Mouse (Mus musculus): Measurements from ENCODE around the gene Gm17304. TPM values are rescaled to one million over a fixed set of nuclear protein-coding genes. Genes with fewer than 3 reads are reported as not detected.

Gm17304 gene
- polyA plus RNA-seq, 1 experiment from 2014 or later: not detected

DNA sequence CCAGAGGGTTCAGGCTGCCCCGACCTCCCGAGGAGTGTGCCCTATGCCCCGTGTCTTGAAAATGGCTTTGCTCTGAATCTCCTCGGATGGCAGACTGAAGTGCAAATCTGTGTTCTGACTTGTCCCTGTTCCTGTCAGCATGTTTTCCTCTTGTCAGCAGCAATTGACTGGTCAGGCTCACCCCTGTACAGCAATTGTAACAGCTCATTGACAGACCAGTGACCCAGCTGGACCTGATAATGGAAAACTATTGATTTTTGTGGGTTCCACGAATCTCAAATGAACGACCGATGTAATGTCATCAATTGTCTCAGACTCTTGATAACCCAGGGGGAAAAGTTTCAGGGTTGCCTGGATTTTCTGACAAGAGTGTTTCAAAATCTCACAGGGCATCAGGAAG, 28.0 kb upstream of the Gm17304 start:
- no peaks in the 10 kb centered on the region for H3K4me1 ChIP-seq (ENCODE audit: control insufficient read depth, insufficient read depth, low read length)
- H3K9ac ChIP-seq (replicated peaks; ENCODE audit: low read depth, low read length): no peak overlapping the region
- WGBS: 77% methylated on average over 7 of the region's 7 CpGs
- ATAC-seq (ENCODE audit: insufficient number of reproducible peaks, insufficient read depth, low FRiP score, low read depth): no peak
- H3K4me3 ChIP-seq (ENCODE audit: low read depth, low read length): no peak overlapping the region
- no peak overlapping the region for H3K4me2 ChIP-seq (replicated peaks; ENCODE audit: low read depth, low read length)
- no peaks in the 10 kb centered on the region for H3K9me3 ChIP-seq (ENCODE audit: control insufficient read depth, low read depth, low read length)
- no peaks in the 10 kb centered on the region for H3K36me3 ChIP-seq (ENCODE audit: control insufficient read depth, insufficient read depth, low read length)
- no peaks in the 10 kb centered on the region for H3K27me3 ChIP-seq (ENCODE audit: control insufficient read depth, insufficient read depth, low read length)
- no peak overlapping the region for H3K27ac ChIP-seq (ENCODE audit: low read length)

DNA sequence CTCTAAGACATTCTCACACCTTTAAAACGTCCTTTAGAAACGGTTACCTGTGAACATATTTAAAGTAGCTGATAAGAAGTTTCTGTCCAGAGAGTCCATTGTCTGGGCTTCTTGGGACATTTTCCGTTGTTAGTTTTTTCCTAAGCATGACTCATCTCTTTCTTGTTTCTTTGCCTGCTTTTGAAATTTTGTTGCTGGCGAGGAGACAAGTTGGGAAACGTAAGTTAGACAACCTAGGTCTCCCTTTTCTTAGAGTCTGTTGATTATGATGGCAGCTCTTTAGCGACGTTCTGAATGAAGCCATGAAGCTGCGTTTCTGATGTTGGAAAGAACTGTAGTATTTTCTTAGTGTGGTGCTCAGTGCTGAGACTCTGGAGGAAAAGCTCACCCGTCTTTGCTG, 19.9 kb upstream of the Gm17304 start:
- Histone ChIP-seq H3K27ac (ENCODE audit: low read length) (no peak overlapping the region), H3K27me3 (ENCODE audit: control insufficient read depth, insufficient read depth, low read length) (no peaks in the 10 kb centered on the region), H3K9ac (replicated peaks; ENCODE audit: low read depth, low read length) (no peak overlapping the region), H3K4me1 (ENCODE audit: control insufficient read depth, insufficient read depth, low read length) (no peaks in the 10 kb centered on the region), H3K4me3 (ENCODE audit: low read depth, low read length) (no peak overlapping the region), H3K4me2 (replicated peaks; ENCODE audit: low read depth, low read length) (no peak overlapping the region), H3K9me3 (ENCODE audit: control insufficient read depth, low read depth, low read length) (no peaks in the 10 kb centered on the region), H3K36me3 (ENCODE audit: control insufficient read depth, insufficient read depth, low read length) (no peaks in the 10 kb centered on the region)
- ATAC-seq (ENCODE audit: insufficient number of reproducible peaks, insufficient read depth, low FRiP score, low read depth): no peak
- WGBS: 90% methylated on average over 9 of the region's 9 CpGs

GRCm38 (mm10) chr5:106589670-106590069, 19.2 kb upstream of the Gm17304 start:
- Histone ChIP-seq H3K27me3 (ENCODE audit: control insufficient read depth, insufficient read depth, low read length) (no peaks in the 10 kb centered on the region), H3K27ac (ENCODE audit: low read length) (no peak overlapping the region), H3K4me3 (ENCODE audit: low read depth, low read length) (no peak overlapping the region), H3K4me2 (replicated peaks; ENCODE audit: low read depth, low read length) (no peak overlapping the region), H3K36me3 (ENCODE audit: control insufficient read depth, insufficient read depth, low read length) (no peaks in the 10 kb centered on the region), H3K9me3 (ENCODE audit: control insufficient read depth, low read depth, low read length) (no peaks in the 10 kb centered on the region), H3K9ac (replicated peaks; ENCODE audit: low read depth, low read length) (no peak overlapping the region), H3K4me1 (ENCODE audit: control insufficient read depth, insufficient read depth, low read length) (no peaks in the 10 kb centered on the region)
- 93% methylated on average over 11 of the region's 11 CpGs for WGBS
- no peak for ATAC-seq (ENCODE audit: insufficient number of reproducible peaks, insufficient read depth, low FRiP score, low read depth)

- no peak for ATAC-seq (ENCODE audit: insufficient number of reproducible peaks, insufficient read depth, low FRiP score, low read depth)
Observed at GRCm38 (mm10) chr5:106590686-106591085, 18.2 kb upstream of the Gm17304 start.

DNA sequence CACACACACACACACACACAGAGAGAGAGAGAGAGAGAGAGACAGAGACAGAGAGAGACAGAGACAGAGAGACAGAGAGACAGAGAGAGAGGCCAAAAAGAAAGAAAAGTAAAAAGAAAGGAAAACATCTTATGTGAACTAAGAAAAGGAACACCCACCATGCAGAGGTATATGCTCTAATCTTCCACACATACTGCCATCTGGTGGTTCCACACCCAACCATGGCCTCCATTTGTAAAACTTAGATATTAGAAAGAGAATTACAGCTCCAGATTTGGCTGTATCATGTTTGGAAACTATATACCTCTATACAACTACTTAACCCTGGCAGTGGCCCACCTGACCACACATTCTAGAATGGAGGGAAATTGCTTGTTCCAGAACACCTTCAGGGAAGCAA, 14.5 kb upstream of the Gm17304 start:
- no peak for ATAC-seq (ENCODE audit: insufficient number of reproducible peaks, insufficient read depth, low FRiP score, low read depth)
- no peaks in the 10 kb centered on the region for H3K27me3 ChIP-seq (ENCODE audit: control insufficient read depth, insufficient read depth, low read length)
- no peaks in the 10 kb centered on the region for H3K4me1 ChIP-seq (ENCODE audit: control insufficient read depth, insufficient read depth, low read length)
- no peak overlapping the region for H3K9ac ChIP-seq (replicated peaks; ENCODE audit: low read depth, low read length)
- H3K4me2 ChIP-seq (replicated peaks; ENCODE audit: low read depth, low read length): no peak overlapping the region
- H3K9me3 ChIP-seq (ENCODE audit: control insufficient read depth, low read depth, low read length): no peaks in the 10 kb centered on the region
- H3K27ac ChIP-seq (ENCODE audit: low read length): no peak overlapping the region
- H3K36me3 ChIP-seq (ENCODE audit: control insufficient read depth, insufficient read depth, low read length): no peaks in the 10 kb centered on the region
- H3K4me3 ChIP-seq (ENCODE audit: low read depth, low read length): no peak overlapping the region

More at GRCm38 (mm10) chr5:106590686-106591085, 18.2 kb upstream of the Gm17304 start:
- H3K27me3 ChIP-seq (ENCODE audit: control insufficient read depth, insufficient read depth, low read length): no peaks in the 10 kb centered on the region
- H3K4me1 ChIP-seq (ENCODE audit: control insufficient read depth, insufficient read depth, low read length): no peaks in the 10 kb centered on the region
- no peaks in the 10 kb centered on the region for H3K9me3 ChIP-seq (ENCODE audit: control insufficient read depth, low read depth, low read length)
- 90% methylated on average over 5 of the region's 5 CpGs for WGBS
- H3K4me2 ChIP-seq (replicated peaks; ENCODE audit: low read depth, low read length): no peak overlapping the region
- no peak overlapping the region for H3K9ac ChIP-seq (replicated peaks; ENCODE audit: low read depth, low read length)
- no peak overlapping the region for H3K4me3 ChIP-seq (ENCODE audit: low read depth, low read length)
- H3K27ac ChIP-seq (ENCODE audit: low read length): no peak overlapping the region
- no peaks in the 10 kb centered on the region for H3K36me3 ChIP-seq (ENCODE audit: control insufficient read depth, insufficient read depth, low read length)

DNA sequence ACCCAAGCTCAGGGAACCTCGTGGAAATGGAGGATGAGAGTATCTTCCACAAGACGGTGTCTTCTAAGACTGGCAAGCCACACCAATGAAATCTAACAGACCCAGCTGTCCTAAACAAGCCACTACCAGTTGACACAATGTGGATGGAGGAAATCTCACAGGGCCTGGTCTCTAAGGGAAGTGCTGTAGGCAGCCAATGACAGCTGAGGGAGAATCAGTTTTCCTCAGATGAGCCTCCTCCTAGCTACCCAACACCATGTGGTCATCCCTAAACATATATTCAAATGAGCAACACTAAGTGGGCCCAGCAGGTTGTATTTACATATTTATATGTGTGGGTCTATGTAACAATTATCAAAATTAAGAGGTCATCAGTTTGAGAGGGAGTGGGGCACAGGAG, 11.4 kb upstream of the Gm17304 start:
- H3K4me1 ChIP-seq (ENCODE audit: control insufficient read depth, insufficient read depth, low read length): no peaks in the 10 kb centered on the region
- no peak overlapping the region for H3K4me3 ChIP-seq (ENCODE audit: low read depth, low read length)
- no peaks in the 10 kb centered on the region for H3K36me3 ChIP-seq (ENCODE audit: control insufficient read depth, insufficient read depth, low read length)
- no peak overlapping the region for H3K4me2 ChIP-seq (replicated peaks; ENCODE audit: low read depth, low read length)
- no peak overlapping the region for H3K27ac ChIP-seq (ENCODE audit: low read length)
- ATAC-seq (ENCODE audit: insufficient number of reproducible peaks, insufficient read depth, low FRiP score, low read depth): no peak
- WGBS: 93% methylated on average over 2 of the region's 2 CpGs
- H3K9me3 ChIP-seq (ENCODE audit: control insufficient read depth, low read depth, low read length): no peaks in the 10 kb centered on the region
- H3K9ac ChIP-seq (replicated peaks; ENCODE audit: low read depth, low read length): no peak overlapping the region
- no peaks in the 10 kb centered on the region for H3K27me3 ChIP-seq (ENCODE audit: control insufficient read depth, insufficient read depth, low read length)

DNA sequence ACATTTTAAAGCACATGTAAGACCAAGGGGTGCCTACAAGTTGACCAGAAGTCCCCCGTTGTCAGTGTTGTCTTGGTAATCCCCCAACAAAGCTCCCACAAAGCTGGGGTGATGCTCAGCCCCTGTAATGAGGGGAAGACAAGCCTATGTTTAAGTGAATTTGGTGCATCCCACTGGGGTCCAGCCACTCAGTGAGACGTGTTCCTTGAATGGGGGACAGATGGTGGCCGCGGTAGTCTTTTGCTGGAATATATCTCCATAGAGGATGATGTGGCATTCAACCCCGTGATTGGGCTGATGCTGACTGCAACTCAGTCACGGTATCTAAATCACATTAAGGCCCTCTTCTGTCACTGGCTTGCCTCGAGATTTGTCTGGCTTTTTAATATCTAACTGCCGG, 9.4 kb upstream of the Gm17304 start:
- Histone ChIP-seq H3K4me2 (replicated peaks; ENCODE audit: low read depth, low read length) (no peak overlapping the region), H3K36me3 (ENCODE audit: control insufficient read depth, insufficient read depth, low read length) (no peaks in the 10 kb centered on the region), H3K27ac (ENCODE audit: low read length) (no peak overlapping the region), H3K9me3 (ENCODE audit: control insufficient read depth, low read depth, low read length) (no peaks in the 10 kb centered on the region), H3K27me3 (ENCODE audit: control insufficient read depth, insufficient read depth, low read length) (no peaks in the 10 kb centered on the region), H3K4me1 (ENCODE audit: control insufficient read depth, insufficient read depth, low read length) (no peaks in the 10 kb centered on the region), H3K4me3 (ENCODE audit: low read depth, low read length) (no peak overlapping the region), H3K9ac (replicated peaks; ENCODE audit: low read depth, low read length) (no peak overlapping the region)
- no peak for ATAC-seq (ENCODE audit: insufficient number of reproducible peaks, insufficient read depth, low FRiP score, low read depth)
- WGBS: 86% methylated on average over 8 of the region's 8 CpGs

GRCm38 (mm10) chr5:106604381-106604780, 4.5 kb upstream of the Gm17304 start:
- Histone ChIP-seq H3K36me3 (ENCODE audit: control insufficient read depth, insufficient read depth, low read length) (no peaks in the 10 kb centered on the region; the same call in 1 of the 2 replicates), H3K4me3 (ENCODE audit: low read depth, low read length) (no peak overlapping the region), H3K4me2 (replicated peaks; ENCODE audit: low read depth, low read length) (no peak overlapping the region), H3K4me1 (ENCODE audit: control insufficient read depth, insufficient read depth, low read length) (no peaks in the 10 kb centered on the region), H3K27ac (ENCODE audit: low read length) (no peak overlapping the region), H3K9me3 (ENCODE audit: control insufficient read depth, low read depth, low read length) (no peaks in the 10 kb centered on the region), H3K9ac (replicated peaks; ENCODE audit: low read depth, low read length) (no peak overlapping the region), H3K27me3 (ENCODE audit: control insufficient read depth, insufficient read depth, low read length) (no peaks in the 10 kb centered on the region)
- no peak for ATAC-seq (ENCODE audit: insufficient number of reproducible peaks, insufficient read depth, low FRiP score, low read depth)
- WGBS: 91% methylated on average over 5 of the region's 5 CpGs

- H3K4me2 ChIP-seq (replicated peaks; ENCODE audit: low read depth, low read length): no peak overlapping the region
- H3K36me3 ChIP-seq (ENCODE audit: control insufficient read depth, insufficient read depth, low read length): no peaks in the 10 kb centered on the region; the same call in 1 of the 2 replicates
- H3K9me3 ChIP-seq (ENCODE audit: control insufficient read depth, low read depth, low read length): no peaks in the 10 kb centered on the region
- H3K27me3 ChIP-seq (ENCODE audit: control insufficient read depth, insufficient read depth, low read length): no peaks in the 10 kb centered on the region
- no peak for ATAC-seq (ENCODE audit: insufficient number of reproducible peaks, insufficient read depth, low FRiP score, low read depth)
- 87% methylated on average over 6 of the region's 6 CpGs for WGBS
- H3K4me1 ChIP-seq (ENCODE audit: control insufficient read depth, insufficient read depth, low read length): no peaks in the 10 kb centered on the region
- no peak overlapping the region for H3K9ac ChIP-seq (replicated peaks; ENCODE audit: low read depth, low read length)
- no peak overlapping the region for H3K4me3 ChIP-seq (ENCODE audit: low read depth, low read length)
- no peak overlapping the region for H3K27ac ChIP-seq (ENCODE audit: low read length)
Observed at GRCm38 (mm10) chr5:106605096-106605495, 3.8 kb upstream of the Gm17304 start.
